Mouse (Mus musculus): ENCODE results near the gene Insm2.

DNA sequence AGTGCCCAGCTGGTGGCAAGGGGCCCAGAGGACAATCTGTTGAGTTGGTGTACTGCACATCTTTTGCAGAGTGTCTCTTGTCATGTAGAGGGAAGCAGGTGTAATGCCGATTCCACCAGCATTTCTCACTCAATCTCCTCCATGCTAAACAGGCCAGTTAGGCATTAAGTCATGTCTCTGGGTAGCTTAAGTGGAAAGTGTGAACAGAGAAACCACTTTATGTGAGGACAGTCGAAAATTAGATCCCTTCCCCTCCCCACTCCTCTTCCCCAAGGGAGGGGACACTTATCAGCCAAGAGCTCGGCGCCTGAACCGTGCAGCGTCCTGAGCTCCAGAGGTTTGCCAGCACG, 715 bp upstream of the Insm2 start:
- TF ChIP-seq CTCF (IDR thresholded peaks at IDR 0.05; ENCODE audit: control insufficient read depth, insufficient read depth, insufficient read length) (no peak), MAX (IDR thresholded peaks at IDR 0.05) (no peak), FOSL1 (IDR thresholded peaks at IDR 0.05; ENCODE audit: insufficient read depth, low read length, poor library complexity, severe bottlenecking) (no peak), MYOD1 (IDR thresholded peaks at IDR 0.05; ENCODE audit: control insufficient read depth, insufficient read length, low read depth) (no peak), USF1 (IDR thresholded peaks at IDR 0.05; ENCODE audit: low read depth) (no peak), CEBPB (IDR thresholded peaks at IDR 0.05; ENCODE audit: low read depth) (no peak)
